Mouse (Mus musculus): ENCODE data around the gene Mast3. TPM values are rescaled to one million over a fixed set of nuclear protein-coding genes. Genes with fewer than 3 reads are reported as not detected.

The Mast3 gene
- polyA plus RNA-seq, 1 experiment from 2014 or later: 30.8 TPM

DNA sequence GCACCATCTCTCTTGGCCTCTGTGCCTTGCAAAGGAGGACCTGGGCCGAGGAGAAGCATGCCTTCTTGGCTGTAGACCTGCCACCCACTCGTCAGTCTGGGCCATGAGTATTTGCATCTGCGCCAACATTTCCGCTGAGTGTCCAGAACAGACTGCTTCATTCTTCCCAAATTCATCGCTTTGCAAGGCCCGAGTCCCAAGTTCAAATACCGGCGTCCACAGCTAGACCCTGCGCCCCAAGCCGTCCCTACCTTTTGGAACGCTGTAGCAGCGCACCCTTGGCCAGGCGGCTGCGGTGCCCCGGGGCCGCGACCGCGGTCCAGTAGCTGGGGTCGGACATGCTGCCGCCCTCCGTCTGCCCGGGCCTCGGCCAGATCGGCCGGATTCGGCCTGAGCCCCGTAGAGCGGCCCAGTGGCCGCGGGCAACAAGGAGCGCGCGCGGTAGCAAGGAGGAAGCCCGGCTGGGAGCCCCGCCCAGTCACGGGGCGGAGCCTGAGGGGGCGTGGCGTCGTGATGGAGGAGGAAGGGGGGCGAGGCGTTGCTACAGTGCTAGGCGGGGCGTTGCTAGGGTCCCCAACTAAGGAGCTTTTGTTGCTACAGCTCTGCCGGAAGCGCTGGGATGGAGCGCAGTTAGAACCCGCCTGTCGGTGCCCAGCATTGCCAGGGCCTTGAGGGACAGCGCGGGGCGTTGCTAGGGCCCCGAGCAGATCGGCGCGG is 12.7 kb downstream of the Mast3 start:
- Histone ChIP-seq H3K4me2 (ENCODE audit: low read length) (peak overlapping the region; percentile 77), H3K4me1 (replicated peaks; ENCODE audit: control insufficient read depth, insufficient read depth, low read length) (peaks cover 27% of the 10 kb centered on the region), H3K9me3 (ENCODE audit: control insufficient read depth, low read length) (no peaks in the 10 kb centered on the region), H3K27ac (ENCODE audit: low read length) (peak overlapping the region; percentile 91), H3K27me3 (replicated peaks; ENCODE audit: control insufficient read depth, insufficient read depth, low read length) (no peaks in the 10 kb centered on the region), H3K9ac (replicated peaks; ENCODE audit: low read depth, low read length) (peak overlapping the region; percentile 81), H3K4me3 (replicated peaks; ENCODE audit: low read length) (peak overlapping the region; percentile 61), H3K36me3 (ENCODE audit: control insufficient read depth, insufficient read depth) (peaks cover 4% of the 10 kb centered on the region; the same call in 1 of the 2 replicates)
- peak; percentile 85 for ATAC-seq
- 4% methylated on average over 57 of the region's 58 CpGs for WGBS

DNA sequence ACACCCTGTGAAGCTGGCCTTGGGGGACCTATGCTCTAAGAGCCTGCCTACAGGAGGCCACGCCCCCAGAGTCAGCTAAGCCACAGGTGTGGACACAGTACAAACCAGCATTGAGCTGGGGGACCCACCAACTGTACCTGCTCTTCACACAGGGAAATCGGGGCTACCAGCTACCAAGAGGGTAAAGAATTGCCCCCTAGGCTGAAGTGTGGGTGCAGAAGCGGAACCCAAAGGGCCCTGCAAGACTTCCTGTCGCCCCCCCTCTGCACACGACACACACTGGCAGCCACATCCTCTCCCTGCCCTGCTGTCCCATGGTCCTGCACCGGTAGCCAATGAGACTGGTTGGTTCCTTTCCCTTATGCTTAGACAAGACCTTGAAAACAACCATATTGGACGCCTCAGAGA is 13.6 kb downstream of the Mast3 start:
- Histone ChIP-seq H3K4me1 (replicated peaks; ENCODE audit: control insufficient read depth, insufficient read depth, low read length) (peaks cover 24% of the 10 kb centered on the region), H3K4me2 (ENCODE audit: low read length) (peak overlapping the region; percentile 77), H3K27ac (ENCODE audit: low read length) (no peak overlapping the region), H3K4me3 (replicated peaks; ENCODE audit: low read length) (peak overlapping the region; percentile 61), H3K27me3 (replicated peaks; ENCODE audit: control insufficient read depth, insufficient read depth, low read length) (no peaks in the 10 kb centered on the region), H3K9ac (replicated peaks; ENCODE audit: low read depth, low read length) (peak overlapping the region; percentile 81; the same call in 1 of the 2 replicates), H3K36me3 (ENCODE audit: control insufficient read depth, insufficient read depth) (peaks cover 9% of the 10 kb centered on the region), H3K9me3 (ENCODE audit: control insufficient read depth, low read length) (no peaks in the 10 kb centered on the region)
- ATAC-seq: no peak
- 83% methylated on average over 7 of the region's 7 CpGs for WGBS

DNA sequence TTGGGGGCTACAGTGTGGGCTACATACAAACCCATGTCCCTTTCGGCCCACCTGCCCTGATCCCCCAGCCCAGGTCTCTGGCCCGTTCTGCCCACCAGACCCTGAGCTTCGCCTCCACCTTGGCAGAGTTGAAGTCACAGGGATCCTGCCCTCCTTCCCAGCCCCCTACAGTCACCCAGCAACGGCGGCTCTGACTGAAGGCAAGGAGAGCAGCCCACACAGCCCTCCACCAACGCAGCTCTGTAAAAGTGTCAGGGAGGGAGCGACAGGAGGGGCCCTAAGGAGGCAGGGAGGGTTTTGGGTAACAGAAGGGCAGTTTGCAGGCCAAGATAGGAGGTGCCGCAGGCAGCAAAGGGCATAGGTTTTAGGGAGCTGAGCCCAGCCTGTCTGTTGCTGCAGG is 14.0 kb downstream of the Mast3 start:
- H3K27ac ChIP-seq (ENCODE audit: low read length): no peak overlapping the region
- peaks cover 24% of the 10 kb centered on the region for H3K4me1 ChIP-seq (replicated peaks; ENCODE audit: control insufficient read depth, insufficient read depth, low read length)
- H3K9ac ChIP-seq (replicated peaks; ENCODE audit: low read depth, low read length): peak overlapping the region; percentile 1; the same call in 1 of the 2 replicates
- H3K4me2 ChIP-seq (ENCODE audit: low read length): peak overlapping the region; percentile 77
- H3K27me3 ChIP-seq (replicated peaks; ENCODE audit: control insufficient read depth, insufficient read depth, low read length): no peaks in the 10 kb centered on the region
- WGBS: 58% methylated on average over 8 of the region's 8 CpGs
- H3K9me3 ChIP-seq (ENCODE audit: control insufficient read depth, low read length): no peaks in the 10 kb centered on the region
- H3K4me3 ChIP-seq (replicated peaks; ENCODE audit: low read length): no peak overlapping the region
- no peak for ATAC-seq
- peaks cover 9% of the 10 kb centered on the region for H3K36me3 ChIP-seq (ENCODE audit: control insufficient read depth, insufficient read depth)

DNA sequence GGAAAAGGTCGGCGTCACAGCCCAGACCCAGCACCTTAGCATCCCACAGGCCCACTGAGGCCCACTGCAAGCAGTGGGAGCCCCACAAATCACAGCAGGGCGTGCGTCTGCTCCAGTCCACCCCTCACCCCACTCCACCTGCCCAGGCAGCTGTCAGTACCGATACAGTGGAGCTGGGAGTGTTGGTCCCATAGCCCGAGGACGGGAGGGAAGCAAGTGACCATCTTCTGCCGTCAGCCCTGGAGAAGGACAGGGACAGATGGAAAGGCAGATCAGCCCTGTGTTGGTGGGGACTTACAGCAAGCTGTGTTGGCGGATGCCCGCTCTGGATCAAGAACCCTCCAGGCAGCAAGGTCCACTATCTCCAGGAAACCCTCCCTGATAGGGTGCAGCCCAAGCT is 15.8 kb downstream of the Mast3 start:
- no peak for ATAC-seq
- Histone ChIP-seq H3K27me3 (replicated peaks; ENCODE audit: control insufficient read depth, insufficient read depth, low read length) (no peaks in the 10 kb centered on the region), H3K9ac (replicated peaks; ENCODE audit: low read depth, low read length) (no peak overlapping the region), H3K9me3 (ENCODE audit: control insufficient read depth, low read length) (no peaks in the 10 kb centered on the region), H3K4me1 (replicated peaks; ENCODE audit: control insufficient read depth, insufficient read depth, low read length) (peaks cover 24% of the 10 kb centered on the region), H3K4me3 (replicated peaks; ENCODE audit: low read length) (no peak overlapping the region), H3K36me3 (ENCODE audit: control insufficient read depth, insufficient read depth) (peaks cover 11% of the 10 kb centered on the region), H3K27ac (ENCODE audit: low read length) (no peak overlapping the region), H3K4me2 (ENCODE audit: low read length) (no peak overlapping the region)
- 85% methylated on average over 10 of the region's 10 CpGs for WGBS

DNA sequence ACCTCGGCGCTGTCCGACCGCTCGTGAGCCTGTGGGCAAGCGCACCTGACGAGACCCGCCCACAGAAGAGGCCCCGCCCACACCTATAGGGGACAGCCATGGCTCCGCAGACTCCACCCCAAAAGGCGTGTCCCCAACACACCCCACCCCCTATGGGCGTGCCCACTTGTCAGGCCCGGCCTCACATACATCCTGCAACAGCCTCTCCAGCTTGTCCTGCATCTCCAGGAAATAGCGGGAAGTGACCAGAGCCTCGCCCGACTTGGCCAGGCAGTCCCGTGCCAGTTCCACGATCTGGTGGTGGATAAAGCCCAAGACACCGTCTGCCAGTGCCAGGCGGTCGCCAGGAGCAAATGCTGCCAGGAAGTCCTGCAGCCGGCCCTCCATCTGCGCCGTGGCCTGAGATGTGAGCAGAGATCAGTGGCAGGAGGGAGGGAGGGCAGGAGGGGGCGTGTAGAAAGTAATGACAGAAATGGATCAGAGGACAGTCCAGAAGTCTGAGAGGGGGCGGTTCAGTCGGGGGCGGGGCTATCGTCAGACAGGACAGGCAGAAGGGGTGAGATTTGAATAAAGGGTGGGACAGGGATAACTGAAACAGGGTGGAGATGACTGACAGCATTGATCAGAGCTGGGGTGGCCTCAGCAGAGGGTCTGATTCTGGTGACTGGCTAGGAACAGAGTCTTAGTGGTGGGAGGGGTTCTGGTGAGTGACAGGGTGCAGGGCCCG is 16.8 kb downstream of the Mast3 start:
- Histone ChIP-seq H3K27me3 (replicated peaks; ENCODE audit: control insufficient read depth, insufficient read depth, low read length) (no peaks in the 10 kb centered on the region), H3K9me3 (ENCODE audit: control insufficient read depth, low read length) (no peaks in the 10 kb centered on the region), H3K4me3 (replicated peaks; ENCODE audit: low read length) (no peak overlapping the region), H3K36me3 (ENCODE audit: control insufficient read depth, insufficient read depth) (peaks cover 14% of the 10 kb centered on the region), H3K9ac (replicated peaks; ENCODE audit: low read depth, low read length) (no peak overlapping the region), H3K4me2 (ENCODE audit: low read length) (no peak overlapping the region), H3K27ac (ENCODE audit: low read length) (no peak overlapping the region), H3K4me1 (replicated peaks; ENCODE audit: control insufficient read depth, insufficient read depth, low read length) (peaks cover 21% of the 10 kb centered on the region)
- 30% methylated on average over 30 of the region's 30 CpGs for WGBS
- no peak for ATAC-seq

DNA sequence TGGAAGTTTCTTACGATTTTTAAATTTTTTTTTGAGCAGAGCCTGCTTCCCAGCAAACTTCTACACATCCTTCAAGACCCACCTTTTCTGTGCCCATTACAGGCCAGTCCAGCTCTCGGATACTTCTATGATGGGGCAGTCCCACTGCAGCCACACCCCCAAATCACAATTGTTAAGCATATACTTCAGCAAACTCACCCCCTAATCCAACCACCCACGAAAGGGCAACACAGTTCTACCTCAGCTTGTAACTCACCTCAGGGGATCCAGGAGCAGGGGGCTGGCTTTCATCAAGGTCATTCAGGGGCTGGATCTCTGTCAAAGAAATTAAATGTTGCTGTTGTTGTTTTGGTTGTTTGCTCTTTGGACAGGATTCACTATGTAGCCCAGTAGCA is 17.8 kb downstream of the Mast3 start:
- no peaks in the 10 kb centered on the region for H3K27me3 ChIP-seq (replicated peaks; ENCODE audit: control insufficient read depth, insufficient read depth, low read length)
- H3K4me1 ChIP-seq (replicated peaks; ENCODE audit: control insufficient read depth, insufficient read depth, low read length): peaks cover 14% of the 10 kb centered on the region
- ATAC-seq: no peak
- H3K9me3 ChIP-seq (ENCODE audit: control insufficient read depth, low read length): no peaks in the 10 kb centered on the region
- WGBS: 88% methylated on average over 3 of the region's 3 CpGs
- H3K27ac ChIP-seq (ENCODE audit: low read length): no peak overlapping the region
- no peak overlapping the region for H3K4me2 ChIP-seq (ENCODE audit: low read length)
- H3K4me3 ChIP-seq (replicated peaks; ENCODE audit: low read length): no peak overlapping the region
- H3K9ac ChIP-seq (replicated peaks; ENCODE audit: low read depth, low read length): no peak overlapping the region
- peaks cover 16% of the 10 kb centered on the region for H3K36me3 ChIP-seq (ENCODE audit: control insufficient read depth, insufficient read depth)

DNA sequence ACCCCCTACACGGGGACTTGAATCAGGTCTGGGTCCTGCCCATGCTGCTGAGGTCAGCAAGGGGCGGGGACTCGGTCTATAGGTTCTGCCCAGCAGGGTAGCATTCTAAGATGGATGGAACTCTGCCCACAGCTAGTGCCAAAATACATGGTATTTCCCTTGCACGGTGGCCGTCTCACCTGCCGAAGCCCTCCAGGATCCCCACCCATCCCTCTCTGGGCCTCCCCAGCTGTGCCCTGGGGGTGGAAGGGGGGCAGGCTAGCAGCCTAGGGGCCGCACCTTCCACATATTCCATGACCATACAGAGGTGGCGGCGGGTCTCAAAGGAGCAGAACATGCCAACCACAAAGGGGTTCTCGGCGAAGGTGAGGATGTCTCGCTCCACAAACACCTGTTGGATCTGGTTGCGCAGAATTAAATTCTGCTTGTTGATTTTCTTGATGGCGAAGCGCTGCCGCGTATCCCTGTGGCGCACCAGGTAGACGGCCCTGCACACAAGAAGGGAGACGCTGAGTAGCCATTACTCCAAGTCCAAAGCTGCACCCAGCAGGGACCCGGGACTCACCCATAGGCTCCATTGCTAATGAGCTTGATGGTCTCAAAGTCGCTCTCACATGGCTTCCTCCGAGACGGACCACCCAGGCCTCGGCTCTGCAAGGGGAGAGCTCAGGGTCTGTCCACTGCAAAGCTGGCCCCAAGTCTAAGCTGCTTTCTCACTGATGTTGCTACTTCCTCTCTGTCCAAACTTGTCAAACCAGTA is 18.4 kb downstream of the Mast3 start:
- 88% methylated on average over 25 of the region's 25 CpGs for WGBS
- H3K9me3 ChIP-seq (ENCODE audit: control insufficient read depth, low read length): no peaks in the 10 kb centered on the region
- ATAC-seq: no peak
- no peak overlapping the region for H3K4me3 ChIP-seq (replicated peaks; ENCODE audit: low read length)
- H3K9ac ChIP-seq (replicated peaks; ENCODE audit: low read depth, low read length): no peak overlapping the region
- no peak overlapping the region for H3K27ac ChIP-seq (ENCODE audit: low read length)
- H3K4me1 ChIP-seq (replicated peaks; ENCODE audit: control insufficient read depth, insufficient read depth, low read length): peaks cover 8% of the 10 kb centered on the region
- no peak overlapping the region for H3K4me2 ChIP-seq (ENCODE audit: low read length)
- no peaks in the 10 kb centered on the region for H3K27me3 ChIP-seq (replicated peaks; ENCODE audit: control insufficient read depth, insufficient read depth, low read length)
- peaks cover 17% of the 10 kb centered on the region for H3K36me3 ChIP-seq (ENCODE audit: control insufficient read depth, insufficient read depth)

DNA sequence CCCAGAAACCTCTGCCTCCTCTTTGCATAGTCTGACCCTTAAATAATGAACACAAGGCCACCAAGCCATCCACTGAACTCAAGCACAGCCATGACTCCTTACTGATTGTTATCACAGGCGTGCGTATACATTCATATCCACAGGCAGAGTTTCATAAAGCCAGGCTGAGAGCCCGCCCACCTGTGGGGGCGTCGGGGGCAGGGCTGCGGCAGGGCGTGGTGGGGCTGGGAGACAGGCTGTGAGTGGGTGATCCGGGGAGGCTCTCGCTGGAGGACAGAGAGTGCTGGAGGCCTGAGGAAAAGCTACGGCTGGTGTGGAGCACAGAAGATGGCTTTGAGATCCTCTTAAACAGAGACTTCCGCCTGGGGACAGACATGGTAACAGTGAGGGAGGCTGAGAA is 24.8 kb downstream of the Mast3 start:
- Histone ChIP-seq H3K4me2 (ENCODE audit: low read length) (no peak overlapping the region), H3K9ac (replicated peaks; ENCODE audit: low read depth, low read length) (no peak overlapping the region), H3K27me3 (replicated peaks; ENCODE audit: control insufficient read depth, insufficient read depth, low read length) (no peaks in the 10 kb centered on the region), H3K4me1 (replicated peaks; ENCODE audit: control insufficient read depth, insufficient read depth, low read length) (peaks cover 21% of the 10 kb centered on the region), H3K27ac (ENCODE audit: low read length) (no peak overlapping the region), H3K9me3 (ENCODE audit: control insufficient read depth, low read length) (no peaks in the 10 kb centered on the region), H3K4me3 (replicated peaks; ENCODE audit: low read length) (no peak overlapping the region), H3K36me3 (ENCODE audit: control insufficient read depth, insufficient read depth) (peaks cover 12% of the 10 kb centered on the region)
- no peak for ATAC-seq
- WGBS: 82% methylated on average over 11 of the region's 11 CpGs
